Mouse (Mus musculus): ENCODE measurements at regions not wholly inside any gene's neighbourhood (a gene's known extent, or its start where the extent isn't known, plus 50 kb on each side); places are given as distances from the start of the nearest gene placed in this dataset.

DNA sequence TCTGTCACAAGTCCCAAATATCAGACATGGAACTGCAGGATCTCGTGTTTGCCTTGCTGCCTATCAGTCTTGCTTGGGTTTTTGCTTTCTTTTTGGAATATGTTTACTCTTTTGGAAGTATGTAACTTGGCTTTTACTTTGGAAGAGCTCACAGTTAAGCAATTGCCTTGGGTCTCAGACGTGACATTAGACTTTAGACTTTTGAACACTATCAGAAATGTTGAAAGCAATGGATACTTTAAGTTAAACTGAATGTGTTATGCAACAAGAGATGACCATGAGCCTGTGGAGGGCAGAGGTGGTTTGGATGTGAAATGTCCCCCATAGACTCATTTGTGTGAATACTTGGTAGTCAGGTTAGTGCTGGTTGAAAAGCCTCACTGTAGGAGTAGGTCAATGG lies 354.3 kb downstream of the Psat1 start:
- no peak for TF ChIP-seq CTCF (IDR thresholded peaks at IDR 0.05; ENCODE audit: extremely low read depth, insufficient read length, insufficient replicate concordance, low read depth, low read length)
- no peak for TF ChIP-seq POLR2A (IDR thresholded peaks at IDR 0.05; ENCODE audit: low read depth, low read length)
